Mouse (Mus musculus): ENCODE data around the gene Myo1d. TPM values are rescaled to one million over a fixed set of nuclear protein-coding genes. Genes with fewer than 3 reads are reported as not detected.
A peak's percentile ranks its signal among the peaks of the same experiment; 100 is the strongest.

Myo1d gene
- polyA plus RNA-seq, 1 experiment from 2014 or later, result 2.1 TPM

DNA sequence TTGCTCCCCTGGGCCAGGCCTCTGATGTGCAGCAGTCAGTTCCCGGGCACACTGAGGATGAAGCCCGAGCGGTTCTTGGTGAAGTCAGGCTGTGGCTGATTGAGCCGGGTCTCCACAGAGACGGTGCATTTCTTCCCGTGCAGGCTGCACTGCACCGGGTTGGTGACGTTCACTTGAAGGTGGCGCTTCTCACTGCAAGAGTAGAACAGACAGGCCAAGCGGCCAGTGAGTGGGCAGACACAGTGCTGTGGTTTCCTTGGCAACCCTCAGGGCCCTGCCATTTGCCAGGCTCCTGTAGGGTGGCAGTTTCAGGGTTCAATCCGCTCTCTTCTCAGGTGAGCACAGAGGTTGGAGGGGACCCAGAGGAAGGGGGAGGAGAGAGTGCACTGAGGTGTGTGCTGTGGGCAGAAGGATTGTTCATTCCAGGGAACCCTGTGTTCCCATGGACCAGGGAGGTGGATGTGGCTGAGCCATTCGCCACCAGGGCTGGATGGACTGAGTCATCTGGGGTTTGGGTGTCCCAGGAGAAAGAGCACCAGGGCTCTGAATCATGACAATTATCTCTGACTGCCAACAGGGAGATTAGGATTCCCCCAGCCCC, 295.5 kb downstream of the Myo1d start:
- peak; percentile 88 for ATAC-seq
- WGBS, result 15% methylated on average over 12 of the region's 12 CpGs
- no peaks in the 10 kb centered on the region for H3K9me3 ChIP-seq (ENCODE audit: control insufficient read depth, low read length)
- H3K27ac ChIP-seq (ENCODE audit: low read depth, low read length), result peak overlapping the region; percentile 79
- H3K4me2 ChIP-seq (ENCODE audit: low read length), result peak overlapping the region; percentile 86
- H3K4me3 ChIP-seq (ENCODE audit: low read length), result peak overlapping the region; percentile 18; the same call in 1 of the 2 replicates
- H3K4me1 ChIP-seq (ENCODE audit: control insufficient read depth, insufficient read depth, low read depth, low read length), result peaks cover 53% of the 10 kb centered on the region
- no peaks in the 10 kb centered on the region for H3K36me3 ChIP-seq (ENCODE audit: control insufficient read depth, insufficient read depth, low read length)
- no peaks in the 10 kb centered on the region for H3K27me3 ChIP-seq (replicated peaks; ENCODE audit: control insufficient read depth, insufficient read depth, low read length)
- peak overlapping the region; percentile 63 for H3K9ac ChIP-seq (ENCODE audit: low read depth, low read length)

DNA sequence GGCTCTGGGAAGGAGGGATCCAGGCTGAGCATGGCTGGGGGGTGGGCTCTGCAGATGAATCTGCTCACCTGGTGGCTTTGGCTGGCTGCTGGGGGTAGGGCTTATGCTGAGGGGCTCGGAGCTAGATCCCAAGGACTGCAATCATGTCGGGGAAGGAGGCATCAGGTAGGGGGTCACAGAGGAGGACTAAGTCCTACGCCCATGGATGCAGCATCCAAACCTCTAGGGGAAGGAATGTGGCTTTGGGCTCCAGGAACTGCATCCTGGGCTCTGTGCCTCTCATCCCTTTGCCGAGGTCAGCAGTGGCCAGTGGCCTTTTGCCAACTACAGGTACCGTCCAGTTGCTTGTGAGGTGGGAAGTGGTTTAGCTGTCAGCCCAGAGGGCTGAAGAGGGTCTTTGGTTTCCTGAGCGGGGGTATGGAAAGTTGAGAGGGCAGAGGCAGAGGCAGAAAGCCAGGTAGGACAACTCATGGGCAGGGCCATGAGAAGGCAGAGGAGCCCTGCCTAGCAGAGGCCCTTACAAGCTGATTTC, 296.2 kb downstream of the Myo1d start:
- Histone ChIP-seq H3K36me3 (ENCODE audit: control insufficient read depth, insufficient read depth, low read length) (no peaks in the 10 kb centered on the region), H3K9ac (ENCODE audit: low read depth, low read length) (peak overlapping the region; percentile 63), H3K27me3 (replicated peaks; ENCODE audit: control insufficient read depth, insufficient read depth, low read length) (no peaks in the 10 kb centered on the region), H3K4me3 (ENCODE audit: low read length) (peak overlapping the region; percentile 18; the same call in 1 of the 2 replicates), H3K9me3 (ENCODE audit: control insufficient read depth, low read length) (no peaks in the 10 kb centered on the region), H3K27ac (ENCODE audit: low read depth, low read length) (peak overlapping the region; percentile 79), H3K4me2 (ENCODE audit: low read length) (peak overlapping the region; percentile 86), H3K4me1 (ENCODE audit: control insufficient read depth, insufficient read depth, low read depth, low read length) (peaks cover 47% of the 10 kb centered on the region)
- ATAC-seq, result no peak; the same call in 1 of the 2 replicates
- WGBS, result 71% methylated on average over 6 of the region's 6 CpGs

DNA sequence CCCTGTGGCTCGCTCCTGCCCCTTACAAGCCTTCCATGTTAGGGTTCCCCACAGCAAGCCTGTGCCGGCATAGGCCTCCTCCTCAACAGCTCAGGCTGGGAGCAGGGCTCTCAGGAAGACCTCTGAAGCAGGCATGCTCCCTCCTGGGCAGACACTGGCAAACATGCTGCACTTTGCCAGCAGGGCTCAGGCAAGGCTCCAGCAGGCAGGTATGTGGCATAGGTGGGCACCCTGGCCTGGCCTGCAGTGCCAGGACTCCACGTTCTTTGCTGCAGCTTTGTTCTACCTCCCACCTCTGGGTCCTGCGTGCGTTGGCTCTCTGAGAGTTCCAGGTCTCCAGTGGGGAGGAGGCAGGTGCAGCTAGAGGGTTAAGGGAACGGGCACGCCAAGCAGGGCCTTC, 296.9 kb downstream of the Myo1d start:
- Histone ChIP-seq H3K36me3 (ENCODE audit: control insufficient read depth, insufficient read depth, low read length) (no peaks in the 10 kb centered on the region), H3K9me3 (ENCODE audit: control insufficient read depth, low read length) (no peaks in the 10 kb centered on the region), H3K27me3 (replicated peaks; ENCODE audit: control insufficient read depth, insufficient read depth, low read length) (no peaks in the 10 kb centered on the region), H3K27ac (ENCODE audit: low read depth, low read length) (0 out of 2 replicates have a peak overlapping the region, but pooled peaks have one; percentile 79), H3K4me3 (ENCODE audit: low read length) (no peak overlapping the region), H3K4me1 (ENCODE audit: control insufficient read depth, insufficient read depth, low read depth, low read length) (peaks cover 42% of the 10 kb centered on the region), H3K4me2 (ENCODE audit: low read length) (peak overlapping the region; percentile 86), H3K9ac (ENCODE audit: low read depth, low read length) (peak overlapping the region; percentile 63)
- WGBS, result 59% methylated on average over 7 of the region's 7 CpGs
- no peak for ATAC-seq

DNA sequence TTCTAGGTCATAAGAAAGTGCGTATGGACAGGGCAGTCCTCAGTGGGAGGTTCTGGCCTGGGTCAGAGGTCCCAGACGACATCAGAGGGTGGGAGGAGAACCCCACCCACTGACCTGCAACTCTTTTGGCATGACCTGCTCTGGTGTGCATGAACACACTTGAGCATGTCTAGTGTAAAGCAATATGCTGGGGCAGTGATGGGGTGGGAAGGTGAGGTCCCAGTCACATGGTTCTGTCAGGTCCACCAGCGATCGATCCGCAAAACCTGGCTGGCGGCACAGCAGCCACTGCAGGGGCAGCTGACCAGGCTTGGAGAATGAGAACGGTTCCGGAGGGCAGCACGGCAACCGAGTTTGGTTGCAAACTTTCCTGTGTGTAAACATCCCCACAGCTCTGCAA, 297.5 kb downstream of the Myo1d start:
- Histone ChIP-seq H3K4me1 (ENCODE audit: control insufficient read depth, insufficient read depth, low read depth, low read length) (peaks cover 42% of the 10 kb centered on the region), H3K27ac (ENCODE audit: low read depth, low read length) (no peak overlapping the region)
- 68% methylated on average over 10 of the region's 10 CpGs for WGBS

DNA sequence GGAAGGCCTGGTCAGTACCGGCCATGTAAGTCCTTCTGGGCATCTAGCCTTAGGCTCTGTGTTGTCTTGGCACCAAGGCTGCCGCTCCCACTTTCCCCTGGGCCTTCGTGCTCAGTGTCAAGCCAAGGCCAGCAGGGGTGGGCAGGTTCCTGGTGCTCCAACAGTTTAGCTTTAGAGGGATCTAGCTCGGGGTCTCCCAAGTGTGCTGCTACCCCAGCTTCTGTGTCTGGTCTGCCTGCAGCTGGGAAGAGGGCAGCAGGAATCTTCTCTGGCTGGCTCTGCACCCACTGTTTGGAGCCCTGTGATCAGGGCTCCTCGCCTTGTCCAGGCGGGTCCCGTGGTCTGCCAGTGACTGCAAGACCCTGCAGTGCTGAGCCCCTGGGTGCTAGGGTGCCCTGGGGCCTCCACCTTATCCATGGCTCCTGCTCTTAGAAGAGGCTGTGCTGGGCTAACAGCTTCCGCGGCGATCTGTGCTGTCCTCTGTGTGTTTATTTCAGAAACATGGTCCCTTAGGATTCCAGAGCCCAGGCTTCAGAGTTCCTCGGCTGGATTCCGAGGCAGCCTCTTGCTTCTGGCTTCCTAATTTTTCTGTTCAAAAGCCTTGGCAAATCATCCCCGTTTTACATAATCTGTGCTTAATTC, 298.3 kb downstream of the Myo1d start:
- ATAC-seq, result no peak
- WGBS, result 52% methylated on average over 13 of the region's 13 CpGs
- Histone ChIP-seq H3K4me1 (ENCODE audit: control insufficient read depth, insufficient read depth, low read depth, low read length) (peaks cover 42% of the 10 kb centered on the region), H3K4me3 (ENCODE audit: low read length) (peak overlapping the region; percentile 90), H3K4me2 (ENCODE audit: low read length) (peak overlapping the region; percentile 86), H3K36me3 (ENCODE audit: control insufficient read depth, insufficient read depth, low read length) (no peaks in the 10 kb centered on the region), H3K27me3 (replicated peaks; ENCODE audit: control insufficient read depth, insufficient read depth, low read length) (no peaks in the 10 kb centered on the region), H3K9me3 (ENCODE audit: control insufficient read depth, low read length) (no peaks in the 10 kb centered on the region), H3K9ac (ENCODE audit: low read depth, low read length) (peak overlapping the region; percentile 57), H3K27ac (ENCODE audit: low read depth, low read length) (peak overlapping the region; percentile 65)

More for the DNA sequence above, 297.5 kb downstream of the Myo1d start:
- Histone ChIP-seq H3K27me3 (replicated peaks; ENCODE audit: control insufficient read depth, insufficient read depth, low read length) (no peaks in the 10 kb centered on the region), H3K4me2 (ENCODE audit: low read length) (peak overlapping the region; percentile 86), H3K9ac (ENCODE audit: low read depth, low read length) (peak overlapping the region; percentile 20), H3K36me3 (ENCODE audit: control insufficient read depth, insufficient read depth, low read length) (no peaks in the 10 kb centered on the region), H3K4me3 (ENCODE audit: low read length) (peak overlapping the region; percentile 14), H3K9me3 (ENCODE audit: control insufficient read depth, low read length) (no peaks in the 10 kb centered on the region)
- ATAC-seq, result no peak

DNA sequence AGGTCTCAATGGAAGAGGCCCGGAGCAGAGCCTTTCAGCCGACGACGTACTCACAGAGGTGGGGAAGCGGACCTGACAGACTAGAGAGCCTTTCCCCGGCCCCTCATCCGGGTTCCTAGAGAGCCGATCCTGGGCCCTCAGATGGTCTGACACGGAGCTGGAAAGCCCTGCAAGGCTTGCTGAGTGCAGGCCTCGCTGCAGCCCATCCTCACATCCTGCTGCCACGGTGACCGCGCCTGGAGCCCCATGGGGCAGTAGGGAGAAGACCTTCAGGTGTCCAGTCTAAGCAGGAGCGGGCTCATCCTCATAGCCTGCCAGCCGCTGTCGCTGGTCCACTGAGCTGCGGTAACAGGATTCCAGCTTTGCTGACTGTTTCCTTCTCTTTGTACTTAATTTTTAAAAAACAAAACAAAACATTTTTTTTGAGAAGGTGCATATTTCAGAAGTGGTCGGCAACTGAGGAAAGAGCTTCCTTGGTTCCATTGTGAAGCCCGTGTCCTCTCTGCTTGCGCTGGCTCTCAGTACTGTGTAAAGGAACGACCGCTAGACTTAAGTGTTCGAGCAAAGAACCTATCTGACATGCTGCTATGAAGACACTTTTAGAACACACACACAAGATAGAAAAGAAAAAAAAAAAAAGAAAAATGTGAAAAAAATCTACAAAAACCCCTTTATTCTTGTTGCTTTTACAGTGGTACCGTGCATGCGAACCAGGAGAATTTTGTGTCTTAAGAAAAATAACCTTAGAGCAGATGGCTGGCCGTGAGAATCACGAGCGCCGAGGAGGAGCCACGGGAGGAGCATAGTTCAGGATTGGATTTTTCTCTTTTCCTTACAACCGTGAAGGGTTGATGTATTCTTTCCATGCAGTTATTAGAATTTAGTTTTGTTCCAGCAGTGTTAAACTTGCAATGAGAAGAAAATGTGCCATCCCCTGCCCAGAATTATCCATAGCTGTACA, 299.6 kb downstream of the Myo1d start:
- no peak for ATAC-seq
- peak overlapping the region; percentile 90 for H3K4me3 ChIP-seq (ENCODE audit: low read length)
- peak overlapping the region; percentile 86 for H3K4me2 ChIP-seq (ENCODE audit: low read length)
- 34% methylated on average over 31 of the region's 31 CpGs for WGBS
- peak overlapping the region; percentile 98 for H3K27ac ChIP-seq (ENCODE audit: low read depth, low read length)
- no peaks in the 10 kb centered on the region for H3K9me3 ChIP-seq (ENCODE audit: control insufficient read depth, low read length)
- peak overlapping the region; percentile 92 for H3K9ac ChIP-seq (ENCODE audit: low read depth, low read length)
- H3K27me3 ChIP-seq (replicated peaks; ENCODE audit: control insufficient read depth, insufficient read depth, low read length), result no peaks in the 10 kb centered on the region
- H3K4me1 ChIP-seq (ENCODE audit: control insufficient read depth, insufficient read depth, low read depth, low read length), result peaks cover 41% of the 10 kb centered on the region
- no peaks in the 10 kb centered on the region for H3K36me3 ChIP-seq (ENCODE audit: control insufficient read depth, insufficient read depth, low read length)

DNA sequence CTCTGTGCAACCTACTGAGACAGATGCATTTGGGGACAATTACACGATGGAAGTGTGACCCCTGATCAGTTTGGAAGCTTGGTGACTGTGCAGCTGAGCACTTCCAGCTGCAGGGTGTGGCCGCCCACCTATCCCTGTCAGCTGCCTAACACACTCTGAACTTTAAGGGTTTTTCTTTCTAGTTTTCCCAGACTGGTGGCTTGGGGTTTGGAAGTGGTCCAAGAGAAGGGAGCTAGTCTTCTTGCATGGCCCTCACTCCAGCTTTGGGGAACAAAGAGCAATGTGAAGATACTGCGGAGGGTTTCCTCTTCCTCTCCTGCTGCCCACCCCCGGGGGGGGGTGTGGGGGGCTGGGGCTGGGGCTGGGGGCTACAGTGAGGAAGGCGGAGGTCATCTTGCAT, 300.4 kb downstream of the Myo1d start:
- 33% methylated on average over 5 of the region's 5 CpGs for WGBS
- H3K9me3 ChIP-seq (ENCODE audit: control insufficient read depth, low read length), result no peaks in the 10 kb centered on the region
- no peaks in the 10 kb centered on the region for H3K27me3 ChIP-seq (replicated peaks; ENCODE audit: control insufficient read depth, insufficient read depth, low read length)
- peak overlapping the region; percentile 90 for H3K4me3 ChIP-seq (ENCODE audit: low read length)
- H3K36me3 ChIP-seq (ENCODE audit: control insufficient read depth, insufficient read depth, low read length), result no peaks in the 10 kb centered on the region
- peak overlapping the region; percentile 86 for H3K4me2 ChIP-seq (ENCODE audit: low read length)
- peaks cover 36% of the 10 kb centered on the region for H3K4me1 ChIP-seq (ENCODE audit: control insufficient read depth, insufficient read depth, low read depth, low read length)
- peak overlapping the region; percentile 98 for H3K27ac ChIP-seq (ENCODE audit: low read depth, low read length)
- H3K9ac ChIP-seq (ENCODE audit: low read depth, low read length), result peak overlapping the region; percentile 92
- no peak for ATAC-seq

DNA sequence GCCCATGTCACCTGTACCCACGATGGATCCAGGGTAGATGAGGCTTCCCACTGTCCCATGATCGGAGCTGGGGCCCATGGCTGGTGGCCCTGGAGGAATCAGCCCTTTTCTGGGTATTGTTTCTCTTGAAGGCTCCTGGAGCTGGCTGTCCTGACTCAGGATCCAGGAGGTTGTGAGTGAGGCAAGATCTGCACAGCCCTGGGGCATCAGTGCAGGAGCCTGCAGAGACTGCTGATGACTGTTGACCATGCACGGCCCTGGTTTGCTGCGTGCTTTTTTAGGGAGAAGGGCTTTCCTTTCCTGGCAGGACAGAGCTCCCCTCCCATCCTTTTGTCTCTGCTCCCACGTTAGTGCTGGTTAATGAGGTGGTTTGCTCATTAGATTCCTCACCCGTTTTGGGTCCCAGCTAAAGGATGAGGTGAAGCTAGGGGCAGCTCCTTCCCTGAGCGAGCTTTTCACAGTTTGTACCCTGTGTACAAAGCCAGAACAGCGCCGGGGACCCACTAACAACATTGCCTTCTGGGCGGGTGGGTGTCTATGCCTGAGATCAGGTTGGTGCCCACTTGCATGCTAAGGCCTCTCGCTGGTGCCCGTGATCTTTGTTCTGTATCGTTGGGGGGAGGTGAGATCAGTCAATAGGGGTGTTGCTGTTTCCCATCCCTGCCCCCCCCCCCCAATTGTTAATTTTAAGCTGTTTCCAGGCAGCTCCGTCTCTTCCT, 301.0 kb downstream of the Myo1d start:
- peak overlapping the region; percentile 86 for H3K4me2 ChIP-seq (ENCODE audit: low read length)
- H3K27ac ChIP-seq (ENCODE audit: low read depth, low read length), result peak overlapping the region; percentile 98
- ATAC-seq, result no peak
- H3K9ac ChIP-seq (ENCODE audit: low read depth, low read length), result peak overlapping the region; percentile 92
- no peaks in the 10 kb centered on the region for H3K27me3 ChIP-seq (replicated peaks; ENCODE audit: control insufficient read depth, insufficient read depth, low read length)
- H3K4me3 ChIP-seq (ENCODE audit: low read length), result peak overlapping the region; percentile 90
- H3K9me3 ChIP-seq (ENCODE audit: control insufficient read depth, low read length), result no peaks in the 10 kb centered on the region
- no peaks in the 10 kb centered on the region for H3K36me3 ChIP-seq (ENCODE audit: control insufficient read depth, insufficient read depth, low read length)
- peaks cover 30% of the 10 kb centered on the region for H3K4me1 ChIP-seq (ENCODE audit: control insufficient read depth, insufficient read depth, low read depth, low read length)
- 18% methylated on average over 14 of the region's 14 CpGs for WGBS

Measured in hindbrain, embryonic 16.5 days (tissue).